Mouse (Mus musculus): ENCODE measurements around the gene Nr2f1.
A peak's percentile ranks its signal among the peaks of the same experiment; 100 is the strongest.

Gene Nr2f1

DNA sequence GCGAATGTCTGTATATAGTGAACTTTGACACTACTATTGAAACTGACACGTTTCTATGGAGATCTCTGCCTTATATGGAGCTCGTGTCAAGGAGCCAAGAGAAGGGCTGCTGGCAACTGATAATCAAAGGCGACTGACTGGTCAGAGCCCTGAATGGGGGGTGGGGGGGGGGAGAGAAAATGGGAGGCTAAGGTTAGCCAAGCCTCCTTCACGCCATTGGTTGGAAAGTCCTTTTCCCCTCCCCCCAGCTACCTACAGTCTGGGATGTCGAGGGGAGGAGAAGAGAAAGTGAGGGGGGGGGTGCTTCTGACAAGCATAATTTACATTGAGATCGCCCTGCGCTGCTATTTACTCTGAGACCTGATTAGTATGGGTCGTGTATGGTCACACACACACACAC is 850 bp upstream of the Nr2f1 start:
- peak; percentile 85 for DNase-seq (ENCODE audit: extremely low spot score, low spot score)

DNA sequence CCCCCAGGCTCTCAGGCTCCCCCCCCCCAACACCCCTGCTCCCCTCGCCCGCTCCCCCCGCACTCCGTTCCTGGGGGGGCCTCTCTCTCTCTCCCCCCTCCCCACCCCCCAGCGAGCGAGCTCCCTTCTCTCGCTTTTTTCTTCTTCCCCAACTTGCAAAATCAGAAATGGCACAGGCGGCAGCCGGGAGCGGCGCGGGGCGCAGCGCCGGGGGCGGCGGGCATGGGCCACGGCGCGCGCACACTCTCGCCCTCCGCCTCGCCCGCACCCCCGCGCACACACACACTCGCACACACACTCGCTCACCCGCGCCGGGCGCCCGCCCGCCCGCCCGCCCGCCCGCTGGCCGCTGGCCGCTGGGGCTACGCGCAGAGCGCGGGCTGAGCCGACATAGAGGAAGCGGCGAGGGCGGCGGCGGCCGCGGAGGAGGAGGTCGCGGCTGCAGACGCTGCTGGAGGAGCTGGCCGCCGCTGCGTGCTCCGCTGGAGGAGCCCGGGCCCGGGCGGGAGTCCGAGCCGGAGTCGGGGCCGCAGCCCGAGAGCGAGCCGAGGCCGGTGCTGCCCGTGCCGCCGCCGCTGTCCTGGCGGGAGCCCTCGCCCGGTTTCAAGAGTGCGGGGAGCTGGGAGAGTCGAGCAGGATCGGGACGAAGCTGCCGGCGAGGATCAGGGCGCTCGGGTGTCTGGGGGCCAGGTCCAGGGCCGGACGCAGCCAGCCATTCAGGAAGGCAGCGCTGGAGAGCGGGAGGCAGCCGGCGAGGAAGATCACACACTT is 501 bp downstream of the Nr2f1 start:
- peak; percentile 79 for DNase-seq (ENCODE audit: extremely low spot score, low spot score)

GRCm38 (mm10) chr13:78198391-78198870 is 1.1 kb downstream of the Nr2f1 start:
- peak; percentile 73 for DNase-seq (ENCODE audit: extremely low spot score, low spot score)

DNA sequence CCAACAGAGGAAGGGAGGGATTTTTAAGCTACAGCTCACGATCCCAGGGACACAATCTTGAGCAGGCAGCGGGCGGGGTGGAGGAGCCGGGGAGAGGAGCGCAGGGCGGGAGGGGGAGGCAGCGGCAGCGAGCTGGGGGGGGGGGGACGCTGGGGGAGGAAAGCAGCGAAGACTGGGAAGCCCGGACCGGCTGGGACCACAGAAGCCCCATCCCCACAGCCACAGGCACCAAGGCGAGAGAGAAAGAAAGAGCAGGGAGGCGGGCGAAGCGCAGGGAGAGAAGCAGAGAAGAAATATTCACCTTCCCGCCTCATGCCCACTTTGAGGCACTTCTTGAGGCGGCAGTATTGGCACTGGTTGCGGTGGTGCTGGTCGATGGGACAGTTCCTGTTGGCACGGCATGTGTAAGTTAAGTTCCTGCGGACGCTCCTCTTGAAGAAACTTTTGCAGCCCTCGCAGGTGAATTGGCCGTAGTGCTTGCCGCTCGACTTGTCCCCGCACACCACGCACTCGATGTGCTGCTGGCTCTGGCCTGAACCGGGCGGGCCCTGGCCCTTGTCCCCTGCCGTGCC is 1.7 kb downstream of the Nr2f1 start:
- DNase-seq (ENCODE audit: extremely low spot score, low spot score), result peak; percentile 73

GRCm38 (mm10) chr13:78197286-78197818 is 2.2 kb downstream of the Nr2f1 start:
- DNase-seq (ENCODE audit: extremely low spot score, low spot score), result no peak

DNA sequence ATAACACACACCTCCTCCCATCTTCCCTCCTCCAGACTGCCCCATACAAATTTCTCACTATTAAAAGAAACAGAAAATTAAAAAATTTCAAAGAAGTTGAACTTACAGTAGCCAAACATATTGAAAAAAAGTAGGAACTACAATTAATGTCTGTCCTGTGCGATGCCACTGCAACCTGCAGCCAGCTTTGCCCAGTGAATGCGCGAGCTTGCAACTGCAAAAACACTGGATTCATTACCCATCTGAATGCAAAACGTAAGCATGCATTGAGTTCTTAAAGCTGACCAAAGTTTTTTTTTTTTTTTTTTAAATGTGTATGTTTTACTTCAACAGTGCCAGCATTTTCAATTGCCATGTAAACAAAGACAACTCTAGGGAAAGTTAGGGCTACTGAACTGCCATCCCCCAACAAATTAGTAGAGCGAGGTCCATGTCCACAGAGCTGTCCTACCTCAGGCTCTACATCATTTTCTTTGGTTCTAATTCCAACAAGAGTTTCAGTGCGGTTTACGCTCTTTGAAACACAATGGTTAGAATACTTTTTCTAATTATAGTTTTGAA is 3.2 kb downstream of the Nr2f1 start:
- no peak for DNase-seq (ENCODE audit: extremely low spot score, low spot score)

DNA sequence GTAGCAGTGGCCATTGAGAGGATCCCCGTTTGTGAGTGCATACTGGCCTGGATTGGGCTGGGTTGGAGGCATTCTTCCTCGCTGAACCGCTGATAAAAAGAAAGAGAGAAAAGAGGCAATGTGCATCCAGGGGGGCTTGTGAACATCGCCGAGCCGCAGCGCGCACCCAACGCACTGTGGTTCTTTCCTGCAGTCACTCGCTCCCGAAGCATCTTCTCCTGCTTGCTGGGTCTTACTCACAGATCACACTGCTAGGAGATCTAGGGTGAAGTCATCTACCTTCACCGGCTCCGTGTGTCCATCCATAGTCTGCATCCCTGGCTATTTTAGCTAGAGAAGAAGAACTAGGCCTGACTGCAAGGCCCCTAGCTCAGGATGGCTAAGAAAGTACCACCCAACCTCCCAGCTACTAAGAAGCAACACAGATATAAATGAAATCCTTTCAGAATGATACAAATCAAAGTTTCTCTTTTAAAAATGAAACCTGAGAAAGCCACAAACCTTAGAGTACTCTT is 3.9 kb downstream of the Nr2f1 start:
- DNase-seq (ENCODE audit: extremely low spot score, low spot score), result peak; percentile 60

GRCm38 (mm10) chr13:78194850-78195600 is 4.5 kb downstream of the Nr2f1 start:
- DNase-seq (ENCODE audit: extremely low spot score, low spot score), result peak; percentile 71

DNA sequence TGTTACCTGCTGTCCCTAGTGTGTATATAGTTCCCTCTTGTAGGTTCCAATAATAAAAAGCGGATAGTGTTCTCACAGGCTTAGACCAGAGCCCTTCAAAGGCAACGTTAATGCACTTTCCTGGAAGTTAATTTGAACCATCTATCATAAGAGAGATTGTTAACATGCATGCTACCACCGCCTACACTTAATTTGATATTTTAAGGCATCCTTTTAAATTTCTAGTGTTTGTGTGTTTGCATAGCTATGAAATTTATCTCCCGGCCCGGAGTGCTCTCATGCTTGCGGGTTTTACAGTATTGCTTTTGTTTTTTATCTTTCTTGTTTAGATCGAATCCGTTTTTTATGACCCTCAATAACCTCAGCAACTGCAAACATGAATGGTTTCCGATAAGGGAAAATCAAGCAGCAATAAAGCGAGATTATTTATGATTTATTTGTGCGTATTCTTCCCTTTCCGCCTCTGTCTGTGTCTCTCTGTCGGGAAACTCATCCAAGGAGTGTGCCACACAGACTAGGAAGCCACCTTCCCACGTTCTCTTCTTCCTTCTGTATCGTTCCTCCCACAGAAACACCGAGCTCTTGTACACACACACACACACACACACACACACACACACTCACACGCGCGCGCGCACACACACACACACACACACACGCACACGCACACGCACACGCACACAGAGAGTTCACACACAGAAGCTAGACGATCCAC is 5.3 kb downstream of the Nr2f1 start:
- no peak for DNase-seq (ENCODE audit: extremely low spot score, low spot score)

GRCm38 (mm10) chr13:78193211-78193610 is 6.3 kb downstream of the Nr2f1 start:
- DNase-seq (ENCODE audit: extremely low spot score, low spot score), result no peak

GRCm38 (mm10) chr13:78189586-78189985 is 10.0 kb downstream of the Nr2f1 start:
- DNase-seq (ENCODE audit: extremely low spot score, low spot score), result peak; percentile 36

DNA sequence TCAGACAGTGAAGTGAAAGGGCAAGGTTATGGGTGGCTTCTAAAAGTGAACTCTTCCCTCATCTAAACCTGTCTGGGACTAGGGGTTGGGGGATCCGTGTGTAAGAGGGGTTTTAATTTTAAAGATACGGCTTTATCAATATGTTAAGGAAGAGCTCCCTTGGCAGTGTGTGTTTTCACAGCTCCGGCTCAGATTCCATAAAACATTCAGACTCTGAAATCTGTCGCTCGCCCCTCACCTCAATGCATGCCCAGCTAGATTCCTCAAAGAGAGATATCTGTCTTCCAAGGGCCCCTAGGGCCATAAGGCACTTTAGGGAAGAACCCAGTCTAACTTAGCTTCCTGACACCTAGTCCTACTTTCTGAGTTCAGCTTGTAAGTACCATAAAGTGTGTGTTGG is 11.7 kb downstream of the Nr2f1 start:
- peak; percentile 21 for DNase-seq (ENCODE audit: extremely low spot score, low spot score)

GRCm38 (mm10) chr13:78186340-78186946 is 13.1 kb downstream of the Nr2f1 start:
- peak; percentile 47 for DNase-seq (ENCODE audit: extremely low spot score, low spot score)

DNA sequence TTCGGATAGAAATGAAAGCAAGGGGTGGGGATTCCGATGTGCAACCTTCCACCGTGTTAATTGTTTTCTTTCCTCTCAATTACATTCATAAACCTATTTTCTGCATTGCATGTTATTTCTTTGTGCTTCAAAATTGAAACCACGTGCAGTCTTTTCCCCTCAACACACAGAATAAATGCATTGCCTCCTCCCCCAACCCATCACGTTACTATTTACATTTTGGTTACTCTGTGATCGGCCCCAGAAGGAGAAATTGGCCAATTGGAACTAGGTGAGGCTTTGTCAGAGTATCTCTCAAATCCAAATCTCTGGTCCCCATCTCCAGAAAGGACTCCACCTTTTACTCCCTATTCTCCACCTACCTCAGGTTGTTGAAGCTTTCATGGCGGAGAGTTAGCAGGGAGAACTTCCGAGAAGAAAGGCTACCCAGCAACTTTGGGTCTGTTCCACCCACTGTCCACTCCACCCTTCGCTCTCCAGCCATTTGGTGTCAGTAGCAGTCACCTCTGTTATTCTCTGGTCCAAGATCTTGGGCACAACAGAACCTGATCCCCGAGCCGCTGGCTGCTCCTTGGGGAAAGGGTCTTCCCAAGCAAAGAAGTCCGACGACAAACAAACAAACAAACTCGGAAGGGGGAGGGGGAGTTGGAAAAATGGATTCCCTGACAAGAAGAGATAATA is 14.6 kb downstream of the Nr2f1 start:
- peak; percentile 42 for DNase-seq (ENCODE audit: extremely low spot score, low spot score)

- peak; percentile 46 for DNase-seq (ENCODE audit: extremely low spot score, low spot score)
Measured at GRCm38 (mm10) chr13:78183986-78184385, 15.6 kb downstream of the Nr2f1 start.

DNA sequence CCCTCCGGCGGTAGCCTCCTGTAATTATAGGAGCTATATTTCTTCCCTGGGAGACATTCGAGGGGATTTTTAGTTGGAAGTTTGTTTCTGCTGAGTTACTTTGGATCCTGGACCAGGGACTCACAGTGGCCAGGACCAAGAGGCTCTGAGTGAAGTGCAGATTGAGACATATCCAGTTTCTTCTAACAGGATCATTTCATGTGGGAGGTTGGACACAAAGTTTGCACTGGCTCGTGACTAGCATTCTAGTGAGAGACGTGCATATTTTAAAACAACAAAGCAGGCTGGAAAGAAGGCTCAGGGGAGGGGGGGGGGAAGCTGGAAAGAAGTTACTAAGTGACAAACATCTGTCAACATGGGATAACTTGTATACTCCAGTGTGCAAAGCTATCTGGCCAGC is 16.6 kb downstream of the Nr2f1 start:
- peak; percentile 45 for DNase-seq (ENCODE audit: extremely low spot score, low spot score)

DNA sequence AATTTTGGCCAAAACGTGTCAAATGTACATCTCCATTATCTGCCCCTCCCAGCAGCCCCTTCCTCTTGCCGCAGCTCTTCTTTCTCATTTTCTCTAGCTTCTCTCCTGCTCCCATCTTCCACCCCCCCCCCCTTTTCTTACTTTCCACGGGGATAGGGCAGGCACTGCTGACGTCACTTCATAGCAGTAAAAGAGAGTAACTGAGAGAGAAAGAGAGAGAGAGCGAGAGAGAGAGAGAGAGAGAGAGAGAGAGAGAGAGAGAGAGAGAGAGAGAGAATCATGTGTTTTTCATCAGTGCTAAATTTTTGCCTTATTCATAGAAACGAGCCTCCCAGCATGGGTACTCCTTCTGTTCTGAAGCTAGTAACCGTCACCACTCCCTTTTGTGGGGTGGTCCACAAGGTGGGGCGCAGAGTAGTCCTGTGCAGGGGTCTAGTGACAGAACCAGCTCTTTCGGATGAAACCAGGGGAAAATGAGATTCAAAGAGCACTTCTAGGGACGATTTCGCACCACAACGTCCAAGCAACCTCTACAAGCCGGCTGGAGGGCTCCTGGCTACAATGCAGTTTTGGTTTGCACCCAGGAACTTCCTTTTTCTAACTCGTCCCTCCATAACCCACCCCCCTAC is 17.5 kb downstream of the Nr2f1 start:
- peak; percentile 55 for DNase-seq (ENCODE audit: extremely low spot score, low spot score)

DNA sequence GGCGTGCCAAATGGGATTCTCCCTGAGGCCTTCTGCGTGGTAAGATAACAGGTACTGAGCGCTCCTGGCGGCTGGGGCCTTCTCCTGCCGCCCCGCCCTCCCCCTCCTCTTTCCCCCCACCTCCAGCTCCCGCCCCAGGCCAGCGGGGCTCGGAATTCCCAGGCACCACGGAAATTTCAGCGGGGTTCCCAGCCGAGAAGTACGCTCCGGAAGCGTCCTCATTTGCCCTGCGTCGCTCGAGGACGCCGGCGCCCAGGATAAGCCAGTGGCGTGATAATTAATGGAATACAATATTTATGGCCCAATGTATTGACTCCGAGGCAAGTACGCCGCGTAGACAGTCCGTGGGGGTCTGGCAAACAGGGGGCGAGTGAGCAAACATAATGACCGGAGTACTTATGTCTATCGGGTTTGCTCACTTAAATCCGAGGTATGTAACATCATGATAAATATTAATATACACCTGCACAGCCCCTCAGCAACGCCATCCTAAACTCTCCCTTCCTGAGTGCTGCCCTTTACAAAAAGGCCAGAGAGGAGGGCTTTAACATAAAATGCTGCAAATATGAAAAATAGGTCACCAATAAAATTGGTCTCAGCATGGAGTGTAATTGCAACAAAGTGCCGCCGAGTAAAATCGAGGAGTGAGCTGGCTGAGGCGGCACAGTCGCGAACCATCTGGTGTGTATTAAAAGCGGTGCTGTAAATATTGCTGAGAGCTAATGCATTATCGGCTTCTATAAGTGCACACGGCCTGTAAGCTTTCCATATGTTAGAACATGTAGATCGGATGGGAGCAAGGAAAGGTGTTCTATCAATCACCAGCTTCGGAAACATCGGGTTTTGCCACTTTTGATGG is 18.3 kb downstream of the Nr2f1 start:
- DNase-seq (ENCODE audit: extremely low spot score, low spot score), result peak; percentile 62

Data from neural tube, embryonic 10.5 days (tissue).